Mouse (Mus musculus) CH12.LX (cell line): ENCODE measurements around the gene Cbfb. TPM values are rescaled to one million over a fixed set of nuclear protein-coding genes. Genes with fewer than 3 reads are reported as not detected.
"Not testable (repeated sequence)": the region's sequence is repeated elsewhere in the genome, so short reads cannot be mapped to it uniquely, and the experiment has no call there.

Source experiments
- DNase-seq: peaks from one replicate; pipeline ENCODE4 v3.0.0-alpha.2; 2013; ENCODE audit errors: extremely low read depth
- H3K27ac ChIP-seq: 2 replicates; pipeline ENCODE4 v1.5.1; 2012; ENCODE audit warnings: low read depth, mild to moderate bottlenecking, control low read depth, moderate library complexity; ENCODE audit not compliant: insufficient read depth
- H3K27me3 ChIP-seq: replicated peaks from 2 replicates; pipeline ENCODE3; 2012; ENCODE audit warnings: inconsistent platforms
- H3K36me3 ChIP-seq, 2 experiments: replicated peaks in 1 of 2; 2 replicates each; pipeline versions ENCODE3 to v1.6.1; 2012; ENCODE audit warnings: inconsistent platforms in 1 of 2, low read length in 1 of 2, mild to moderate bottlenecking in 1 of 2, mixed read lengths in 1 of 2, moderate library complexity in 1 of 2; ENCODE audit not compliant: control insufficient read depth in 1 of 2, insufficient read depth in 1 of 2
- H3K4me1 ChIP-seq, 2 experiments: 2 replicates each; pipeline ENCODE4 v1.6.1; 2012; ENCODE audit warnings: inconsistent platforms in 1 of 2, moderate library complexity in 1 of 2; ENCODE audit not compliant: insufficient read depth in 2 of 2, control insufficient read depth in 1 of 2
- H3K4me2 ChIP-seq: 2 replicates; pipeline ENCODE4 v1.6.1; 2012; ENCODE audit warnings: low read depth, mild to moderate bottlenecking, control low read depth; ENCODE audit not compliant: poor library complexity, insufficient read depth, severe bottlenecking
- H3K4me3 ChIP-seq, 3 experiments: fragments of 150-350 bp in 1 of 3; sonication (generic) in 1 of 3; replicated peaks in 1 of 3; 2 replicates each; pipeline versions ENCODE3 to v1.5.1; 2011 to 2012; ENCODE audit warnings: low read depth in 2 of 3, low read length in 2 of 3, mild to moderate bottlenecking in 2 of 3, moderate library complexity in 2 of 3, control low read depth in 1 of 3, improper control_type of control experiment in 1 of 3, inconsistent platforms in 1 of 3, mixed read lengths in 1 of 3; ENCODE audit not compliant: poor library complexity in 1 of 3
- H3K79me2 ChIP-seq: replicated peaks from 2 replicates; pipeline ENCODE4 v1.6.1; 2012; ENCODE audit warnings: mild to moderate bottlenecking, moderate library complexity; ENCODE audit not compliant: control insufficient read depth, poor library complexity, insufficient read depth, severe bottlenecking; ENCODE audit errors: extremely low read depth
- H3K9ac ChIP-seq: 2 replicates; pipeline ENCODE4 v1.6.1; 2012; ENCODE audit warnings: low read depth, mild to moderate bottlenecking, control low read depth, moderate library complexity; ENCODE audit not compliant: insufficient read depth
- H3K9me3 ChIP-seq: replicated peaks from 2 replicates; pipeline ENCODE3; 2012; ENCODE audit warnings: low read length, inconsistent platforms, mixed read lengths
- BHLHE40 ChIP-seq: IDR thresholded peaks from 2 replicates; pipeline ENCODE4 v1.6.1; 2011; ENCODE audit warnings: mild to moderate bottlenecking, low read depth, low read length, improper control_type of control experiment
- CTCF ChIP-seq, 2 experiments: IDR thresholded peaks in 1 of 2; conservative IDR thresholded peaks in 1 of 2; 2 replicates each; pipeline ENCODE4 v1.5.1; 2011 to 2012; ENCODE audit warnings: low read depth in 2 of 2, low read length in 2 of 2, improper control_type of control experiment in 1 of 2, inconsistent platforms in 1 of 2, mild to moderate bottlenecking in 1 of 2, moderate library complexity in 1 of 2
- E2F4 ChIP-seq: IDR thresholded peaks from 2 replicates; pipeline ENCODE4 v1.6.1; 2011; ENCODE audit warnings: low read depth, low read length, improper control_type of control experiment; ENCODE audit not compliant: insufficient replicate concordance
- ETS1 ChIP-seq: conservative IDR thresholded peaks from 2 replicates; pipeline ENCODE4 v1.6.1; 2012; ENCODE audit warnings: low read depth, mild to moderate bottlenecking, inconsistent platforms, low read length, improper control_type of control experiment, moderate library complexity
- KAT2A ChIP-seq: IDR thresholded peaks from 2 replicates; pipeline ENCODE4 v1.6.1; 2012; ENCODE audit warnings: low read length, improper control_type of control experiment, inconsistent platforms; ENCODE audit not compliant: insufficient replicate concordance
- MAX ChIP-seq: IDR thresholded peaks from 2 replicates; pipeline ENCODE4 v1.6.1; 2011; ENCODE audit warnings: low read length, improper control_type of control experiment
- NELFE ChIP-seq: IDR thresholded peaks from 2 replicates; pipeline ENCODE4 v1.6.1; 2011; ENCODE audit warnings: low read depth, low read length, improper control_type of control experiment
- PAX5 ChIP-seq: IDR thresholded peaks from 2 replicates; pipeline ENCODE4 v1.6.1; 2012; ENCODE audit warnings: low read length, inconsistent platforms, mixed read lengths
- POLR2A ChIP-seq: IDR thresholded peaks from 2 replicates; pipeline ENCODE4 v1.6.1; 2011; ENCODE audit warnings: low read depth, mild to moderate bottlenecking, improper control_type of control experiment, low read length
- POLR2AphosphoS2 ChIP-seq: IDR thresholded peaks from 2 replicates; pipeline ENCODE4 v1.6.1; 2011; ENCODE audit warnings: low read depth, low read length, improper control_type of control experiment
- SIN3A ChIP-seq: IDR thresholded peaks from 2 replicates; pipeline ENCODE4 v1.6.1; 2012; ENCODE audit warnings: low read length, improper control_type of control experiment, inconsistent platforms
- SMC3 ChIP-seq: IDR thresholded peaks from 2 replicates; pipeline ENCODE4 v1.6.1; 2011; ENCODE audit warnings: low read depth, low read length, improper control_type of control experiment
- TBP ChIP-seq: conservative IDR thresholded peaks from 2 replicates; pipeline ENCODE4 v1.6.1; 2011; ENCODE audit warnings: low read depth, low read length, improper control_type of control experiment
- ZC3H11A ChIP-seq: IDR thresholded peaks from 2 replicates; pipeline ENCODE4 v1.6.1; 2012; ENCODE audit warnings: low read depth, mild to moderate bottlenecking, inconsistent platforms, low read length, improper control_type of control experiment
- ZNF384 ChIP-seq: IDR thresholded peaks from 2 replicates; pipeline ENCODE4 v1.6.1; 2012; ENCODE audit warnings: low read depth, low read length, improper control_type of control experiment, inconsistent platforms
- dilution Hi-C: fragments of 300-500 bp; cut with MboI; formaldehyde crosslinking; loops from 2 replicates; pipeline ENCODE4 v1.14.3; 2020; ENCODE audit warnings: low sequenced_read_pairs; ENCODE audit not compliant: extremely low pct_unique_long_range_greater_than_20kb, extremely low pct_ligation_motif_present
- in situ Hi-C: fragments of 300-500 bp; cut with MboI; formaldehyde crosslinking; loops from 3 replicates; pipeline ENCODE4 v1.14.3; 2019; ENCODE audit warnings: low sequenced_read_pairs, low pct_ligation_motif_present, low pct_unique_long_range_greater_than_20kb, mixed read lengths
- polyA plus RNA-seq: library from polyadenylated mRNA; unstranded; fragments of >175 nt; gene quantifications from 2 replicates; pipeline ENCODE4 v1.2.1, GENCODE M21; 2012; ENCODE audit warnings: low read depth; ENCODE audit not compliant: insufficient read length
- total RNA-seq, 2 experiments: library from RNA; depleted of rRNA; stranded (reverse); fragments of 300-350 nt in 1 of 2; fragments of >200 nt in 1 of 2; gene quantifications; 2 replicates each; pipeline ENCODE4 v1.2.3; 2012 to 2014

Gene Cbfb
- total and polyA plus RNA-seq, 3 experiments = 49.7 to 170 (median 97.7) TPM

DNA sequence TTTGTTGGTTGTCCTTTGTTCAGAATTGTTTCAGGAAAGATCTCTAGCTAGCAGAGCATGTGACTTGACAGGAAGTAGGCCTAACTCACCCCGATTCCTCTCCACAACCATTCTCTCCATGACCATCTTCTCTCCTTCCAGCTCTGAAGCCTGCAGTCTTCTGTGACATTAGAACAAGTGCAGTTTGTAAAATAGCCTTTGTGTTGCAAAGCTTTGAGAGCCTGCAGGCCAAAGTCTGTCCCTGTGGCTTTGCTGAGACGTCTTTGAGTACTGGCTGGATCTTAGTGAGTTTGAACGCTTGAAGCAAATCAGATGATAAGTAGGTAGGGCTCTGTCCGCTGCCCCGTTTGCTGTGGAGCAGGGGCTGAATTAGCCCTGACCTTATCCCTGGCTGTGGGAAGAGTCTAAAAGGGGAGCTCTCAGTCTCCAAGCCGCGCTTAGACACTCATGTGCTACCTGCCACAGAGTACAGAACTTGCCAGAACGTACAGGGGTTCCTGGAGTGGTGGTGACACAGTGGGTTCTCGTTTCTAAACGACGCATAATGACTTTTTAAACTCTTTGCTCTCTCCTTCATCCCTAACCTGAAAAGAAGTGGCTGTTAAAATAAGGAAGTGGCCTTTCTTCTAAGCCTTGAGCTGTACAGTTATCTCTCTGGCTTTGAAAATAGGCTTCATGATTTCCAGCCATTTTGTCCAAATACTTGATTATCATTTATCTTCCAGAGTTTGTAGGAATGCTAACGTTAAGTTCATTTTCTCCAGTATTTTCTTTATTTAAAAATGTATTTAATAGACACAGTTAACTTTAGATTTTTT, 61.2 kb downstream of the Cbfb start:
- no peak overlapping the region for H3K9ac ChIP-seq
- H3K27me3 ChIP-seq = no peaks in the 10 kb centered on the region
- TF ChIP-seq ZC3H11A = no peak
- no peak for TF ChIP-seq SIN3A
- no peak for TF ChIP-seq ETS1
- no peak for TF ChIP-seq PAX5
- no peak for TF ChIP-seq MAX
- TF ChIP-seq E2F4 = no peak
- TF ChIP-seq SMC3 = no peak
- TF ChIP-seq ZNF384 = no peak
- TF ChIP-seq TBP = no peak
- TF ChIP-seq KAT2A = no peak
- TF ChIP-seq POLR2AphosphoS2 = no peak
- no peak for TF ChIP-seq CTCF (conservative IDR thresholded peaks at IDR 0.05 in 1 of 2, IDR thresholded peaks at IDR 0.05 in 1 of 2; ENCODE audit: low read depth in 2 of 2, low read length in 2 of 2)
- TF ChIP-seq BHLHE40 = no peak
- TF ChIP-seq POLR2A = no peak
- no peak for TF ChIP-seq NELFE
- no peak overlapping the region for H3K4me3 ChIP-seq
- in situ Hi-C loops (no loop called here), dilution Hi-C loops (no loop called here)
- H3K9me3 ChIP-seq = no peaks in the 10 kb centered on the region
- H3K27ac ChIP-seq = no peak overlapping the region
- peaks cover 0 to 21% of the 10 kb centered on the region in 2 experiments; a peak in 2 of 4 replicates for H3K4me1 ChIP-seq
- H3K79me2 ChIP-seq = peaks cover 12% of the 10 kb centered on the region; the same call in 1 of the 2 replicates
- H3K36me3 ChIP-seq = peaks cover 15 to 52% of the 10 kb centered on the region in 2 experiments
- H3K4me2 ChIP-seq = no peak overlapping the region
- no peak for DNase-seq

DNA sequence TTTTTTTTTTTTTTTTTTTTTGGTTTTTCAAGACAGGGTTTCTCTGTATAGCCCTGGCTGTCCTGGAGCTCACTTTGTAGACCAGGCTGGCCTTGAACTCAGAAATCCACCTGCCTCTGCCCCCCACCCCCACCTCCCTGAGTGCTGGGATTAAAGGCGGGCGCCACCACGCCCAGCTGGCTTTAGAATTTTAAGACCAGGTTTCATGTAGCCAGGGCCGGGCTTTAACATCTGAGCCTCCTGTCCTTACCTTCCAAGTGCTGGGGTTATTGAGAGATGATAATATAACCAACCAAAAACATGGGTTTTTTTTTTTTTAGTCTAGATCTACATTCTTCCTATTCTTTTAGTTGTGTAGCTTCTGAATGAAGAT, 61.8 kb downstream of the Cbfb start:
- H3K4me3 ChIP-seq, H3K9ac ChIP-seq, H3K27ac ChIP-seq, DNase-seq, H3K4me2 ChIP-seq, H3K79me2 ChIP-seq, in situ Hi-C loops, H3K9me3 ChIP-seq, dilution Hi-C loops, H3K27me3 ChIP-seq: not testable (repeated sequence)
- Histone ChIP-seq H3K36me3 (peaks cover 15 to 52% of the 10 kb centered on the region in 2 experiments), H3K4me1 (peaks cover 0 to 15% of the 10 kb centered on the region in 2 experiments; a peak in 2 of 4 replicates)
